Mouse (Mus musculus): Measurements from ENCODE around the gene Adgre5.

Adgre5 gene

GRCm38 (mm10) chr8:83722631-83723030, 18.5 kb downstream of the Adgre5 start:
- no peak for DNase-seq (ENCODE audit: extremely low spot score, low spot score)

- no peak for DNase-seq (ENCODE audit: extremely low spot score, low spot score)
Observed at GRCm38 (mm10) chr8:83721405-83722025, 19.6 kb downstream of the Adgre5 start.

GRCm38 (mm10) chr8:83719693-83720092, 21.4 kb downstream of the Adgre5 start:
- DNase-seq (ENCODE audit: extremely low spot score, low spot score): no peak

GRCm38 (mm10) chr8:83719048-83719447, 22.1 kb downstream of the Adgre5 start:
- no peak for DNase-seq (ENCODE audit: extremely low spot score, low spot score)

GRCm38 (mm10) chr8:83716563-83716962, 24.6 kb downstream of the Adgre5 start:
- no peak for DNase-seq (ENCODE audit: extremely low spot score, low spot score)

- DNase-seq (ENCODE audit: extremely low spot score, low spot score): no peak
Observed at GRCm38 (mm10) chr8:83715771-83716170, 25.4 kb downstream of the Adgre5 start.

GRCm38 (mm10) chr8:83715031-83715690, 26.0 kb downstream of the Adgre5 start, which contains the start of gene Ddx39:
TSS of gene Ddx39 (plus strand) at chr8:83715177.
- peak; percentile 96 for DNase-seq (ENCODE audit: extremely low spot score, low spot score)

GRCm38 (mm10) chr8:83714676-83715030, 26.5 kb downstream of the Adgre5 start:
- no peak for DNase-seq (ENCODE audit: extremely low spot score, low spot score)

- DNase-seq (ENCODE audit: extremely low spot score, low spot score): no peak
Observed at GRCm38 (mm10) chr8:83707554-83707953, 33.6 kb downstream of the Adgre5 start.

GRCm38 (mm10) chr8:83706411-83706810, 34.7 kb downstream of the Adgre5 start:
- no peak for DNase-seq (ENCODE audit: extremely low spot score, low spot score)

- DNase-seq (ENCODE audit: extremely low spot score, low spot score): no peak
Observed at GRCm38 (mm10) chr8:83703426-83703825, 37.7 kb downstream of the Adgre5 start.

- DNase-seq (ENCODE audit: extremely low spot score, low spot score): no peak
Observed at GRCm38 (mm10) chr8:83700423-83701085, 40.6 kb downstream of the Adgre5 start.

- DNase-seq (ENCODE audit: extremely low spot score, low spot score): no peak
Observed at GRCm38 (mm10) chr8:83699566-83699965, 41.6 kb downstream of the Adgre5 start.

GRCm38 (mm10) chr8:83698661-83699453, 42.3 kb downstream of the Adgre5 start, which contains the start of gene Pkn1:
TSS of gene Pkn1 (minus strand) at chr8:83699179.
- DNase-seq (ENCODE audit: extremely low spot score, low spot score): peak; percentile 88

GRCm38 (mm10) chr8:83698291-83698660, 42.9 kb downstream of the Adgre5 start:
- DNase-seq (ENCODE audit: extremely low spot score, low spot score): peak; percentile 46

GRCm38 (mm10) chr8:83697374-83698220, 43.5 kb downstream of the Adgre5 start:
- DNase-seq (ENCODE audit: extremely low spot score, low spot score): peak; percentile 24

- DNase-seq (ENCODE audit: extremely low spot score, low spot score): no peak
Observed at GRCm38 (mm10) chr8:83695351-83696106, 45.6 kb downstream of the Adgre5 start.

GRCm38 (mm10) chr8:83694369-83695160, 46.6 kb downstream of the Adgre5 start:
- DNase-seq (ENCODE audit: extremely low spot score, low spot score): no peak

- DNase-seq (ENCODE audit: extremely low spot score, low spot score): no peak
Observed at GRCm38 (mm10) chr8:83693609-83694236, 47.4 kb downstream of the Adgre5 start.

All from neural tube, embryonic 10.5 days (tissue).